Mouse (Mus musculus) lung, postnatal 10 days (tissue): ENCODE results near the gene Usp5.
"Not testable (repeated sequence)": the region's sequence is repeated elsewhere in the genome, so short reads cannot be mapped to it uniquely, and the experiment has no call there.

Source experiments
- DNase-seq: peaks from one replicate; pipeline ENCODE4 v3.0.0; 2021

Usp5 gene

DNA sequence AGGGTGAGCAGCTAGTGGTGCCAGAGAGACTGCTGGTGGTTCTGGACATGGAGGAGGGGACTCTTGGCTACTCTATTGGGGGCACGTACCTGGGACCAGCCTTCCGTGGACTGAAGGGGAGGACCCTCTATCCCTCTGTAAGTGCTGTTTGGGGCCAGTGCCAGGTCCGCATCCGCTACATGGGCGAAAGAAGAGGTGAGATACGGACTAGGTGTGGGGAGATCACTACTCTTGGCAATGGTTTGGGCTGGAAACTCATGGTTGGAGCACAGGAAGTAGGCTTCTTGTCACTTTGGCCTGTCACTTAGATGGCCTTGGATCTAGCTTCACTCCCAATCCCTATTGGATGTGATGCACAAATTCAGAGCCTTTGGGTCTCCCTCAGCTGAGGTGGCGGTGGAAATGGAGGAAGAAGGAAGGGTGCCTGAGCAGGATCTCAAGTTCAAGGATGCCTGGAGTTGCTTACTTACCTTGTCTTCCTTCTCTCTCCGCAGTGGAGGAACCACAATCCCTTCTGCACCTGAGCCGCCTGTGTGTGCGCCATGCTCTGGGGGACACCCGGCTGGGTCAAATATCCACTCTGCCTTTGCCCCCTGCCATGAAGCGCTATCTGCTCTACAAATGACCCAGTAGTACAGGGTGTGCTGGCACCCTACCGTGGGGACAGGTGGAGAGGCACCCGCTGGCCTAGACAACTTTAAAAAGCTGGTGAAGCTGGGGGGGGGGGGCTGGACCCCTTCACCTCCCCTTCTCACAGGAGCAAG is 19.3 kb downstream of the Usp5 start:
- no peak for DNase-seq

DNA sequence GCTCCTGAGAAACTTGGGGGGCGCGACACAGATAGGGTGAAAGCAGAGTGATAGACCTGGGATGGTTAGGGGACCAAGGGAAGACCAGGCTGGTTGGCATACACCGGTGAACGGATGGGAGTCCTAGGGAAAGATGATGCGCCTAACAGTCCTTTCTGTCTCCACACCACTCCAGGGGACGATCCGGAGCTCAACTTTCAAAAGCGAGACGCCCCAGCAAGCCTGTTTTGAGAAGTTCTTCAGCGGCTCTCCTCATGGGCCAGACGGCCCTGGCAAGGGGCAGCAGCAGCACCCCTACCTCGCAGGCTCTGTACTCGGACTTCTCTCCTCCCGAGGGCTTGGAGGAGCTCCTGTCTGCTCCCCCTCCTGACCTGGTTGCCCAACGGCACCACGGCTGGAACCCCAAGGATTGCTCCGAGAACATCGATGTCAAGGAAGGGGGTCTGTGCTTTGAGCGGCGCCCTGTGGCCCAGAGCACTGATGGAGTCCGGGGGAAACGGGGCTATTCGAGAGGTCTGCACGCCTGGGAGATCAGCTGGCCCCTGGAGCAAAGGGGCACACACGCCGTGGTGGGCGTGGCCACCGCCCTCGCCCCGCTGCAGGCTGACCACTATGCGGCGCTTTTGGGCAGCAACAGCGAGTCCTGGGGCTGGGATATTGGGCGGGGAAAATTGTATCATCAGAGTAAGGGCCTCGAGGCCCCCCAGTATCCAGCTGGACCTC is 20.1 kb downstream of the Usp5 start:
- peak; percentile 93 for DNase-seq

DNA sequence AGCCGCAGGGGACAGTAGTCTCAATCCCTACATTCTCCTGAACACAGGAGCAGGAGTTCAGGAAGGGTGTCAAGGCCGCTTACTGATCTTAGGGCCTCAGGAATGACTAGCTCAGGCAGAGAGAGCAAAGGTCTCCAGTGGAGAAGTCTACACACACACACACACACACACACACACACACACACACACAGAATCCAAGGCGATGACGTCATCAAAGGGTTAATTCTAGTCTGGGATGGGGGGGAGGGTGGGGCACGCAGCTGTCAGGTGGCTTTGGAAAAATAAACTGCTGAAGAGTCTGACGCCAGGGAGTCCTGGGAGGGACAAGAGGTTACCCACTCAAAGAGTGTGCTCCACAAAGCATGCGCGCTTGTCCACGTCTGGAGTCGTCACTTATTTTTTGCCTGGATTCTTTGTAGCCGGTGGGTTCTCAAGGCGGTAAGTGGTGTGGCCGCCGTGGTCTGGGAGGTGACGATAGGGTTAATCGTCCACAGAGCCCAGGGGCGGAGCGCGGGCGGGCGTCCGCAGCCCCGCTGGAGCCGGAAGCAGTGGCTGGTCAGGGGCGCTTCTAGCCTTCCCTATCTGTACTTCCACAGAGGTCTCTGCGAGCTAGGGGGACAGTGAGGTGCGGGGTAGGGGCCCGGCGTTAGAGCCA is 20.8 kb downstream of the Usp5 start, which contains the start of gene Spsb2:
Gene Spsb2 (plus strand): TSS at position 304 of the 655 bp plus-strand sequence.
- peak; percentile 87 for DNase-seq

DNA sequence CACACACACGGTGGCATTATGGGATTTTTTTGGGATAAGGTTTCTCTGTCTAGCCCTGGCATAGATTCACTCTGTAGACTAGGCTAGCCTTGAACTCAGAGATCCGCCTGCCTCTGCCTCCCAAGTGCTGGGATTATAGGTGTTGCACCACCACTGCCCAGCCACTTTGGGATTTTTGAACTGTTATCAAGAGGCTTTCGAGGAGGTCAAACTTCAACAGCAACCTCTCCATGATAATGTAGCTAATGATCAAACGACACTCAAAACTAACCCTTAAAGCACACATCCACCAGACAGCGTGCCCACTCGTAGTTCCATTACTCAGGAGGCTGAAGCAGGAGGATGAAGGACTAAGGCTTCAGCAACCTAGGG is 21.3 kb downstream of the Usp5 start:
- DNase-seq = no peak

DNA sequence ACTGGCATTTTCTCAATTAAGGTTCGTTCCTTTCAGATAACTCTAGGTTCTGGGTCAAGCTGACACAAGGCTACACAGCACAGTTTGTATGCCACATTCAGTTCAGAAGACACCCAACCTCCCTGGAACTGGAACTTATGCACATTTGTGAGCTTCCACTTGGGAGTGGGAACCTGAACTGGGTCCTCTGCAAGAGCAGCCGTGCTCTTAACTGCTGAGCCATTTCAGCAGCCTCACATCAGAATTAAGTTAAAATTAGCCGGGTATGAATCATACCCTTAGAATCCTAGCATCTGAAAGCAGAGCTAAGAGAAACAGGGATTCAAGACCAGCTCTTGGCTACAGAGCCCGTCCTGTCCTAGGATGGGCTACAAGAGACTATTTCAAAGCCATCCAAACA is 21.9 kb downstream of the Usp5 start:
- DNase-seq = no peak

DNA sequence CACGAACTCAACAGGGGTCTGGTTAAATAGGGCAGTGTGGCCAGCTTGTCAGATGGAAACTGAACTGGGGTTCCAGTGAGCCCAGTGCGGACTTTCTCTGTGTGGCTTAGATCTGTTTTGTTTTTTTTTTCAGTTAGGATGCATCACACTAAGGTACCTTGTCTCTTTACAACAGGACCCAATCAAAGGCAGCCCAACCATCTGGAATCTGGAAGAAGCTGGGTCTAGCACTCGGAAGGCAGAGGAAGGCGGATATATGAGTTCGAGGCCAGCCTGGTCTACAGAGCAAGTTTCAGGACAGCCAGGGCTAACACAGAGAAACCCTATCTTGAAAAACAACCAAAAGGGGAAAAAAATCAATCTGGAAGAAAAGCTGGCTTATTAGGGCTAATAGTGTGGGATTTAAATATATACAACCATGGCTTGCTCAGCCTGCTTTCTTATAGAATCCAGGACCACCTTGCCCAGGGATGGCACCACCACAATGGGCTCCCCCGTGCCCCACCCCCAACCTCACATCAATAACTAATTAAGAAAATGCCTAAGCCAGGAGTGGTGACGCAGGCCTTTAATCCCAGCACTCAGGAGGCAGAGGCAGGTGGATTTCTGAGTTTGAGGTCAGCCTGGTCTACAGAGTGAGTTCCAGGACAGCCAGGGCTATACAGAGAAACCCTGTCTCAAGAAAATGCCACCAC is 22.7 kb downstream of the Usp5 start:
- DNase-seq = no peak

DNA sequence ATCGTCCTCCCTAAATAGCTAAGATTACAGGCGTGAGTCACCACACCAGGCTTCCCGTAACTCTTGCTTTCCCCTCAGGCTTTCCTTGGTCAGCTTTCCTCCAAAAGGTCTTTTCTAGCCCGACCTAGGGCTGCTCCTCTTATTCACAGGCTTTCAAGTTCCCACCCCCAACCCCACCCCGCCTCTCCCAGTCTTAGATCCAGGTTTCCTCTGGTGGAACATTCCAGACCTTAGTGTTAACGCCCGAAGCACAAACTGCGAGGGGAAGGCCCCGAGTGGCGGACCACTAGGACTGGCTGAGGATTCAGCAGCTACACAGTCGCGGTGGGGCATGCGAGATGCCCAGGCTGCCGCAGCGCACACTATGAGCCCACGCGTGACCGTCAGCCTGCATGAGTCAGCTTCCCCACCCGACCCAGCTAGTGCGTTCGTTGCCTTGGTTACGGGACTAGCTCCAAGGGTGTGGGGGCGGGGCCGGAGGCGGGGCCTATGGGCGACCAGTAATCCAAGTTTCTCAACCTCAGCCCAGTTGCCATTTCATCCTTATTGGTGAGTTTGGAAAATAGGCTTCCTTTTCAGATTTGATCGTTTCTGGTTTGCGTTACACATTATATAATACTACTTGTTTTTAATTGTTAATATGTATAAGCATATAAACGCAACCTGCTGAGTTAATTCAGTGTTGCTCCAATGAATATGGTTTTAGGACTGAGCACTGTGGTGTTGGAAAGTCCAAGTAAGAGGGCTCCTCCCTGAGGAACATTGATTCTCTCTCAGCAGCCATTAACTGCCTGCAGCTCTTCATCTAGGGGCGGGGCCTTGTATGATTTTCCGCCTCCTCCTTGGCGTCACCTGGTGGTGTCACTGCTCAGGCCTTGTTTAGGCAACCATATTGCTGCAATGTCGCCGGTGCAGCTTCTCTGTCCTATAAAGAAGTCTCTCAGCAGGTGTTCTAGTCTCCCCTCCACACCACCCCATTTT is 23.7 kb downstream of the Usp5 start:
- DNase-seq = peak; percentile 97

DNA sequence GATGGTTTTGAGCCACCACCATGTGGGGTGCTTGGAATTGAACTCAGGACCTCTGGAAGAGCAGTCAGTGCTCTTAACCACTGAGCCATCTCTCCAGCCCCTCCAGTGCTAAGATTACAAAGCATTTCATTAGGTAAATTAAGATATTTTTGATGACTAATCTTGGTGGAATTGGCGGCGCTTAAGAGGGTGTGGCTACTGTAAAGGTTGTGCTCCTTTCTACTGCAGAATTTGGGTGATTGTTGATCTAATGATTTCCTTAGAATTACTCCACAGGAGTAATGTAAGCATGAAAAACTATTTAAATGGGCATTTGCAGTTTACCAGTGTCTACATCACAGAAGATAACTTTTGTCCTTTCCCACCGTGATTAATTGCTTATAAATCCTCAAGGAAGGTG is 24.9 kb downstream of the Usp5 start:
- DNase-seq = no peak

DNA sequence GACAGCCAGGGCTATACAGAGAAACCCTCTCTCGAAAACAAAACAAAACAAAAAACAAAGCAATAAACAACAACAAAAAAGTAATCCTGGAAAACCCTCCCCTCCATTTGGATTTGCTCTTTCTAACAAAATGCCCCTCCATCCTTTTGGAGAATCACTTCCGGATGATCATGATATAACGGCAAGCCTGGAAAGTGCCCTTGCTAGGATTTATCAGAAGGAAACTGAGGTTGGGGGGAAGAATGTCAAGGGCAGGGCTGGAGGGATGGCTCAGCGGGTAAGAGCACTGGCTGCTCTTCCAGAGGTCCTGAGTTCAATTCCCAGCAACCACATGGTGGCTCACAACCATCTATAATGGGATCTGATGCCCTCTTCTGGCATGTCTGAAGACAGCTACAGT is 25.6 kb downstream of the Usp5 start:
- DNase-seq = not testable (repeated sequence)

DNA sequence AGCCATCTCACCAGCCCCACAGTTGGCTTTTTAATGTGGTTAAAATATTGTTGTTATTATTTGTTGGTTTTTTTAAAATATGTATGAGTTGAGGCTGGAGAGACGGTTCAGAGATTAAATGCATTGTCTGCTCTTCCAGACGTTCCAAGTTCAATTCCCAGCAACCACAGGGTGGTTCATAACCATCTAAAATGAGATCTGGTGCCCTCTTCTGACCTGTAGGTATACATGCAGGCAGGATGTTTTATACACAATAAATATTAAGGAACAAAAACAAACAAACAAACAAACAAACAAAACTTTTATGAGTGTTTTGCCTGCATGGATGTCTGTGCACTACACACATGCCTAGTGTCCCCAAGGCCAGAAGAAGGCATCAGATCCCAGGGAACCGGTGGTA is 26.2 kb downstream of the Usp5 start:
- no peak for DNase-seq

DNA sequence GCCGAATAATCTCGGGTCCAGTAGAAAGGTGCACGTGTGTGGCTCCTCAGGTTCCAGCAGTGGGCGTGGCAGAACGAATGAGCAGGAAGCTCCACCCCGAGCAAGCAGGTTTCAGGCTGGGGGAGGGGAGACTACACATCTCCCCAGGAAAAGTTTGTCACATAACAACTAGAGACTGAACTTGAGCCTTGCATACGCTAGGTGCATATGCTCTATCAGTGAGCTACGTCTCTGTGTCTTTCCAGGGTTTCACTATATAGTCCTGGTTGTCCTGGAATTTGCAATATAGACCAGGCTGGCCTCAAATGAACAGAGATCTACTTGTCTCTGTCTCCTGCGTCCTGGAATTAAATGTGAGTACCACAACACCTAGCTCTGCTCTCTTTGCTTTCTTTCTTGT is 26.9 kb downstream of the Usp5 start:
- DNase-seq = not testable (repeated sequence)

DNA sequence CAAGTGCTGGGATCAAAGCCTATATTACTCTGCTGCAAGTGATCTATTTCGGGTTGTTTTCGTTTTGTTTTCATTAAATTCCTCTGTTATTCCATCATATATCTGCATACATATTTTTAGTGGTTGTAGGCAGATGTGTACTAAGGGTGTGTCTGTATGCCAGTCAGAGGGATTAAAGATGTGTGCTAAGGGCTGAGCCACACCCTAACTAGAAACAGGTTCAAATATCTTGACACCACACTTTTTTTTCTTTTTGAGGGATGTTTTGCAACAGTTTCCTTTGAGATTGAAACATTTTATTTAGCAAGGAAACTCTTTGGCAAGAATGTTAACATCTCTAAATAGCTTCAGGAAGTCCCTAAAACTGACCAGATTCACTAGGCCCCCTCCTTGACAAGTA is 33.1 kb downstream of the Usp5 start:
- DNase-seq = no peak

DNA sequence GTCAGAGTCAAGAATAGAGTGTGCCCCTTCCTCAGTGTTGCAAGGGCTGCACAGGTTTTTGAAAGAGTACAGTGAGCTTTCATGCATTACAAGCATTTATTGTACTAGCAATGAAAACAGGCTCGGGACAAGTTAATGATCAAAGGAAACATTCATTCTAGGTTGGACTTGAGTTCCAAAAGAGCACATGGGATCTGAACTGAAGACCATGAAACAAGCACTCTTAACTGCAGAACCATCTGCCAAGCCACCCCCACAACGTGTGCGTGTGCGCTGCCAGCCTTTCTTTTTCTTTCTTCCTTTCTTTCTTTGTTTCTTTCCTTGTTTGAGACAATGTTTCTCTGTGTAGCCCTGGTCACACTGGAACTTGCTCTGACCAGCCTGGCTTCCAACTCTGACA is 33.5 kb downstream of the Usp5 start:
- no peak for DNase-seq

DNA sequence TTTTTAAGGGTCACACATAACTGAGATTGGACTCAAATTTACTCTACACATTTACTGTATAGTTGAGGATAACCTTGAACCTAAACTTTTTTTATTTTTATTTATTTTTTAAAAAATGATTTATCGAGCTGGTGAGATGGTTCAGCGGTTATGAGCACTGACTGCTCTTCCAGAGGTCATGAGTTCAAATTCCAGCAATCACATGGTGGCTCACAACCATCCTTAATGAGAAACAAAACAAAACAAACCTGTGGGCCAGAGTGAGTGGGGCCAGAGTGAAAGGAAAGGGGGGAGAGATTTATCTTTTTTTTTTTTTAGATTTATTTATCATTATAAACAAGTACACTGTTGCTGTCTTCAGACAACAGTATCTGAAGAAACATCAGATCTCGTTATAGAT is 37.4 kb downstream of the Usp5 start:
- no peak for DNase-seq

DNA sequence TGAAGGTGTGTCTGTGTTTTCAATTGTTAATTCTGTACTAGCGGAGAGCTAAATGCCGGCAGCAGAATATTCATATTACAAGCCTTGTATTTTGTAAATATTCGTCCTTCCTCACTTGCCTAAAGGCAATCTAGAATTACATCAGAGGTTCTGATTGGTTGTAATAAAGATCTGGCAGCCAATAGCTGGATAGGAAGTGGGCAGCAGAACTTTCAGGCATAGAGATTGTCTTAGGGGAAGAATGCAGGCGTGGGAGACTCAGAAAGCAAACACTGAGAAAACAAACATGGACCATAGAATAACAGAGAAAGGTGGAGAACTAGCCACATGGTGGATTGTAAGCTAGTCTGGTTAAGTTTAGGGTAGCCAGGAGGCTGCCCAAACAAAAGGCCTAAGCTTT is 39.2 kb downstream of the Usp5 start:
- no peak for DNase-seq

DNA sequence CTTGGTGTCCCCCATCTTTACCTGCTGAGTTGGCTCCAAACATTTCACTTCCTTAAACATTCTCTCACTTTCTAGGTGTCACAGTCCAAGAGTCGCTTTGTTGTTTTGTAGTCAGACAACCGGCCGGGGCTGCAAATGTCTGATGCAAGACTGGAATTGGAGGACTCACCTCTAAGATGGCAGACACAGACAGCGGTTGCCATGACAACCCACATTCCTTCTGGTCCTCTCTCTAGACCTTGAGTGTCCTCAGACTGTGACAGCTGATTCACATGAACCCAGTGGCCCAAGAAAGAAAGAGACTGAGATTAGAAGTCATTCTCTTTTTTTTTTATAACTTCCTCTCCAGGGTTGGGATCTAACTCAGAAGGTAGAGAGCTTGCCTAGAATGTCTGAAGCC is 39.8 kb downstream of the Usp5 start:
- no peak for DNase-seq

DNA sequence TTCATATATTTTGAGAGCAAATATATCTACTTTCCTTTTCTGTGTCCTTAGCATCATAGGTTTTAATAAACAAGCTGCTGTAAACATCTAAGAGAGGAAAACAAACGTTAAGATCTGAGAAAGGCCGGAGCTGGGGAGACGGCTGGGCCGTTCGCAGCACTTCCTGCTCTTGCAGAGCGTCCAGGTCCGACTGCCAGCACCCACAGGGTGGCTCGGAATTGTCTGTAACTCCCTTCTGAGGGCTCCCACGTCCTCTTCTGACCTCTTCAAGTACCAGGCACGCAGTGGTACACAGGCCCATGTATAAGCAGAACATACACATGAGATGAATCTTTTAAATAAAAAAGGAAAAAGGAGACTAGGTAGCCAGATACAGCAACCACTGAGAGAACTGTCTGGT is 41.6 kb downstream of the Usp5 start:
- no peak for DNase-seq

DNA sequence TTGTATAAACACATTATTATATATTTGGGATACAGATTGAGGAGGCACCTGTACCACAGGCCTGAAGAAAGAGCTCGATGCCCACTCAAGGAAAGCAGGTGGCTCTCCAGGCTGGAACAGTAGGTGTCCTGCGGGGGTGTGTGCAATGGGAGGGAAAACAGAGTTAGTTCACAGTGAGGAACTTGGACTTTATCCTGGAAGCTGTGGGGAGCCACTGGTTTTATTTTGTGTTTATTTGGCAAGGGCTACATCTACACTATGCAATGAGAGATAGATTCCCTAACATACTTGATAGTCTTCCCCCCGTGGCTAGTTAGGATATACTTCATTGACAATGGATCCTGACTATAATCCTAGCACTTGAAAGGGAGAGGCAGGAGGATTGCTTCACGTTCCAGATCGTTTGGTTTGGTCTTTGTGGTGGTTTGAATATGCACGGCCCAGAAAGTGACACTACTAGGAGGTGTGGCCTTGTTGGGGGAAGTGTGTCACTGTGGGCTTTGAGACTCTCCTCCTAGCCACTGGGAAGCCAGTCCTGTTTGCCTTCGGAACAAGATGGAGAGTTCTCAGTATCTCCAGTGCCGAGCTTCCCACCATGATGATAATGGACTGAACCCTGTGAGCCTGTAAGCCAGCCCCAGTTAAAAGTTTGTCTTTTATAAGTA is 42.4 kb downstream of the Usp5 start:
- no peak for DNase-seq

DNA sequence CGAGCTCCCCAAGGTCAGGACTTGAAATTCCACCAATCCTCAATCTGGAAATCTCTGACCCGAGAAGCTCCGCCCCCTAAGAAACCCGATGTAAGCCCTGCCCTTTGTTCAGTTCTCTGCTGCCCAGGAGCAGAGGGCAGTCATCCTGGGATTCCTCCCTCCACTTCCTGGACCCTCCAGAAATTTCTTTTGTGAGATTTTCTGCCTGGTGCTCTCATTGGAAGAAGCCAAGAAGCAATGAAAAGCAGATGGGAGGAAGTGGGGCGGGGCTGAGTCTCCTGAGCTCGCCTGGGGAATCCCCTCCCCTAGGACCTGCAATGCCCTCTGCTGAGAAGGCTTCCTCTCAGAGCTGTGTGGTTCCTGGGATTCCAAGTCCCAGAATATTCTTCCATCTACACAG is 46.8 kb downstream of the Usp5 start:
- peak; percentile 64 for DNase-seq

DNA sequence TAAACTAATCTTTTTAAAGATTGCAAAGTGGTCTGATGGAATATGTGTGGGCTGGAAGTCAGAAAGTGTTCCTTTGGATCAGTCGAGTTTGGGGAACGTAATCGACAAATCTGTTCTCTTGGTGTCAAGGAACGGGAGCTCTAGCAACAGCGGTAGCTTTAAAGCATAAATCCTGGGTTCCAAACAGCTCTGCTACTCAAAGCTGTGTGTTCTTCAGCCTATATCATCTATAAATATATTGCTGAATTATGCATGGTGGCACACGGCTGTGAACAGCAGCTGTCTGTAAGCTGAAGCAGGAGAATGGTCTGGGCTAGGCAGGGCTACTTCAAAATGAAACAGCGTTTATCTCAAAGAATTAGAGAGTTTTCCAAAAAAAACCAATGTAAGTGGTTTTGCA is 48.4 kb downstream of the Usp5 start:
- DNase-seq = no peak

DNA sequence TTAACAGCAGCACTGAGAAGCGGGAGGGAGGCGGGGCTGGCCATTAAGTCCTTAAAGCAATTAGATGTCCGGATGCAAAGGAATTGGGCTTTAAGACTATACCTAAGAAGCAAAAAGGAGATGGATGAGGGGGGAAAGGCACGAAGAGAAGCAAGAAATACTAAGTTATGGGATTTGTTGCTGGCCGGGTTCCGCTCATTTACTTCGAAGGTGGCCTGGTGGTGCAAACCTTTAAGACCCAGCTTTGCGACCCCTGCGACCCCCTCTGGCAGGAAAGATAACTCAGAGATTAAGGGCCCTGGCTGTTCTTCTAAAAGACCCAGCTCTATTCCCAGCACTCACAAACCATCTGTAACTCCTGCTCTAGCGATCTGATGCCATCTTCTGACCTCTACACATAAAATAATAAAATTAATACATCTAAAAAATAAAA is 49.3 kb downstream of the Usp5 start:
- DNase-seq = no peak
